Mouse (Mus musculus) lung, postnatal 0 days (tissue): ENCODE data around the gene Taf3. TPM values are rescaled to one million over a fixed set of nuclear protein-coding genes. Genes with fewer than 3 reads are reported as not detected.

Experiments used
- ATAC-seq: fragments of 200-750 bp; cut with Nextera tagmentation; 2 replicates; pipeline ENCODE4 v1.8.0; 2017; ENCODE audit warnings: moderate library complexity
- DNase-seq: peaks from one replicate; pipeline ENCODE4 v3.0.0-alpha.2; 2016; ENCODE audit warnings: low spot score
- H3K27ac ChIP-seq: fragments of 300-500 bp; sonication (generic); 2 replicates; pipeline ENCODE4 v1.5.1; 2014; ENCODE audit warnings: antibody characterized with exemption, mild to moderate bottlenecking, low read length, mixed read lengths
- H3K27me3 ChIP-seq: fragments of 300-500 bp; sonication (generic); replicated peaks from 2 replicates; pipeline ENCODE4 v1.6.1; 2014; ENCODE audit warnings: low read length, mixed read lengths; ENCODE audit not compliant: insufficient read depth
- H3K36me3 ChIP-seq: fragments of 300-500 bp; sonication (generic); 2 replicates; pipeline ENCODE4 v1.6.1; 2014; ENCODE audit warnings: low read length, mixed read lengths; ENCODE audit not compliant: insufficient read depth
- H3K4me1 ChIP-seq: fragments of 300-500 bp; sonication (generic); 2 replicates; pipeline ENCODE4 v1.6.1; 2014; ENCODE audit warnings: antibody characterized with exemption, low read depth, low read length, mixed read lengths; ENCODE audit not compliant: insufficient read depth
- H3K4me2 ChIP-seq: fragments of 300-500 bp; sonication (generic); replicated peaks from 2 replicates; pipeline ENCODE4 v1.6.1; 2014; ENCODE audit warnings: low read depth, mild to moderate bottlenecking, low read length, moderate library complexity, mixed read lengths
- H3K4me3 ChIP-seq: fragments of 300-500 bp; sonication (generic); 2 replicates; pipeline ENCODE4 v1.5.1; 2014; ENCODE audit warnings: low read depth, low read length
- H3K9ac ChIP-seq: fragments of 300-500 bp; sonication (generic); replicated peaks from 2 replicates; pipeline ENCODE4 v1.6.1; 2014; ENCODE audit warnings: low read depth, mild to moderate bottlenecking
- H3K9me3 ChIP-seq: fragments of 300-500 bp; sonication (generic); 2 replicates; pipeline ENCODE4 v1.6.1; 2016; ENCODE audit warnings: low read length, mixed read lengths
- CTCF ChIP-seq: IDR thresholded peaks from 2 replicates; pipeline ENCODE4 v1.5.1; 2016; ENCODE audit warnings: antibody characterized with exemption, mild to moderate bottlenecking
- EP300 ChIP-seq: IDR thresholded peaks from 2 replicates; pipeline ENCODE4 v1.6.1; 2016; ENCODE audit warnings: antibody characterized with exemption, mild to moderate bottlenecking, control low read depth
- WGBS: fragments of 180-500 bp; shearing (Covaris S2); extraction: QIAGEN DNeasy Blood & Tissue Kit; methylation state at CpG from one replicate; pipeline ENCODE4 v1.1.7; 2014; 5-methylcytosine and 5-hydroxymethylcytosine counted together
- polyA plus RNA-seq: library from polyadenylated mRNA; unstranded; fragments of >200 nt; fragmentation: Nextera tagmentation; extraction: Ambion mirVana; gene quantifications from 2 replicates; pipeline ENCODE4 v1.2.1, GENCODE M21; 2015

Taf3 gene
- polyA plus RNA-seq, 1 experiment from 2014 or later, result 7.5 TPM

- no peak overlapping the region for H3K4me3 ChIP-seq
- ATAC-seq, result no peak
- H3K36me3 ChIP-seq, result no peaks in the 10 kb centered on the region
- no peak for DNase-seq
- H3K9ac ChIP-seq, result no peak overlapping the region
- peaks cover 4% of the 10 kb centered on the region; the same call in 1 of the 2 replicates for H3K4me1 ChIP-seq
- no peaks in the 10 kb centered on the region for H3K27me3 ChIP-seq
- no peak overlapping the region for H3K4me2 ChIP-seq
- no peak for TF ChIP-seq EP300
- no peak for TF ChIP-seq CTCF
- no peak overlapping the region for H3K27ac ChIP-seq
- WGBS, result 80% methylated on average over 4 of the region's 4 CpGs
- no peaks in the 10 kb centered on the region for H3K9me3 ChIP-seq
These were observed 60.1 kb downstream of the Taf3 start for GRCm38 (mm10) chr2:9988290-9988689.

- H3K9me3 ChIP-seq, result no peaks in the 10 kb centered on the region
- H3K4me3 ChIP-seq, result no peak overlapping the region
- H3K27ac ChIP-seq, result no peak overlapping the region
- 11% methylated on average over 6 of the region's 6 CpGs for WGBS
- no peaks in the 10 kb centered on the region for H3K36me3 ChIP-seq
- H3K27me3 ChIP-seq, result no peaks in the 10 kb centered on the region
- DNase-seq (no peak), ATAC-seq (peak; percentile 26; the same call in 1 of the 2 replicates)
- H3K4me1 ChIP-seq, result peaks cover 8% of the 10 kb centered on the region; the same call in 1 of the 2 replicates
- no peak overlapping the region for H3K4me2 ChIP-seq
- H3K9ac ChIP-seq, result no peak overlapping the region
- TF ChIP-seq EP300 (no peak), CTCF (no peak)
These were observed 62.4 kb downstream of the Taf3 start for GRCm38 (mm10) chr2:9985979-9986447.

GRCm38 (mm10) chr2:9982446-9982845, 66.0 kb downstream of the Taf3 start:
- 19% methylated on average over 5 of the region's 5 CpGs for WGBS
- Histone ChIP-seq H3K36me3 (no peaks in the 10 kb centered on the region), H3K9me3 (no peaks in the 10 kb centered on the region), H3K9ac (no peak overlapping the region), H3K27ac (no peak overlapping the region), H3K4me3 (no peak overlapping the region), H3K4me1 (peaks cover 8% of the 10 kb centered on the region; the same call in 1 of the 2 replicates), H3K27me3 (no peaks in the 10 kb centered on the region), H3K4me2 (no peak overlapping the region)
- no peak for ATAC-seq
- TF ChIP-seq CTCF (no peak), EP300 (no peak)
- DNase-seq, result no peak

- 0 out of 2 replicates have a peak, but pooled peaks have one; percentile 53 for TF ChIP-seq EP300
- TF ChIP-seq CTCF, result no peak
- H3K4me1 ChIP-seq, result peaks cover 9% of the 10 kb centered on the region; the same call in 1 of the 2 replicates
- DNase-seq (peak; percentile 37), ATAC-seq (peak; percentile 26; the same call in 1 of the 2 replicates)
- H3K27me3 ChIP-seq, result no peaks in the 10 kb centered on the region
- WGBS, result 31% methylated on average over 3 of the region's 3 CpGs
- H3K27ac ChIP-seq, result no peak overlapping the region
- H3K36me3 ChIP-seq, result no peaks in the 10 kb centered on the region
- H3K9me3 ChIP-seq, result no peaks in the 10 kb centered on the region
- no peak overlapping the region for H3K4me2 ChIP-seq
- no peak overlapping the region for H3K4me3 ChIP-seq
- H3K9ac ChIP-seq, result no peak overlapping the region
These were observed 76.5 kb downstream of the Taf3 start for GRCm38 (mm10) chr2:9971927-9972326.

- ATAC-seq (peak; percentile 66), DNase-seq (peak; percentile 40)
These were observed 77.8 kb downstream of the Taf3 start for GRCm38 (mm10) chr2:9970579-9970978.

GRCm38 (mm10) chr2:9970178-9970577, 78.2 kb downstream of the Taf3 start:
- DNase-seq (no peak), ATAC-seq (no peak; the same call in 1 of the 2 replicates)
- no peak for TF ChIP-seq CTCF
- TF ChIP-seq EP300, result no peak
- Histone ChIP-seq H3K36me3 (no peaks in the 10 kb centered on the region), H3K9ac (no peak overlapping the region), H3K27me3 (no peaks in the 10 kb centered on the region), H3K4me3 (no peak overlapping the region), H3K4me1 (peaks cover 9% of the 10 kb centered on the region; the same call in 1 of the 2 replicates), H3K4me2 (no peak overlapping the region), H3K27ac (no peak overlapping the region), H3K9me3 (no peaks in the 10 kb centered on the region)
- WGBS, result 52% methylated on average over 4 of the region's 4 CpGs

More at GRCm38 (mm10) chr2:9970579-9970978, 77.8 kb downstream of the Taf3 start:
- H3K27ac ChIP-seq, result 0 out of 2 replicates have a peak overlapping the region, but pooled peaks have one; percentile 1
- 65% methylated on average over 3 of the region's 3 CpGs for WGBS
- no peak overlapping the region for H3K4me3 ChIP-seq
- TF ChIP-seq CTCF (no peak), EP300 (no peak; the same call in 1 of the 2 replicates)
- H3K9me3 ChIP-seq, result no peaks in the 10 kb centered on the region
- peaks cover 9% of the 10 kb centered on the region; the same call in 1 of the 2 replicates for H3K4me1 ChIP-seq
- H3K36me3 ChIP-seq, result no peaks in the 10 kb centered on the region
- no peak overlapping the region for H3K9ac ChIP-seq
- no peaks in the 10 kb centered on the region for H3K27me3 ChIP-seq
- H3K4me2 ChIP-seq, result no peak overlapping the region
